Comparison of ENCODE assay signal across 10 mouse cellular contexts in genomic region chr4:33544755-33545576, GRCm38 (mm10).
DNase-seq lines count a peak whose midpoint lies in the region; ATAC-seq lines count a peak whose summit lies in the region.
"Had no signal": no experiment of that assay in that cellular context is flagged by ENCODE, and none has a peak within 500 bp of the region (broad histone marks: within the 10 kb centered on the region; RNA-seq: fewer than 3 reads in every experiment).

No protein-coding gene starts in this region.

- 0 out of 2 replicates have a peak, but pooled peaks have one; percentile 22 for ATAC-seq in kidney, embryonic 15.5 days (replicated peaks; ENCODE audit: low FRiP score)
- ATAC-seq in kidney, embryonic 14.5 days (ENCODE audit: low FRiP score, low TSS enrichment) = no peak
- 0 out of 2 replicates have a peak, but pooled peaks have one; percentile 37 for ATAC-seq in erythroblast, adult 5-6 weeks (replicated peaks; ENCODE audit: low FRiP score, poor library complexity, severe bottlenecking)
- ATAC-seq in midbrain, embryonic 14.5 days (ENCODE audit: low FRiP score, low TSS enrichment) = peak; percentile 50; the same call in 1 of the 2 replicates
- ATAC-seq: inflammation-experienced regulatory T-cells, adult 6 months had no signal

- no peaks in the 10 kb centered on the region for H3K27me3 ChIP-seq in kidney, embryonic 15.5 days
- H3K27me3 ChIP-seq in kidney, embryonic 14.5 days (ENCODE audit: control insufficient read depth, insufficient read depth, low read length) = no peaks in the 10 kb centered on the region
- H3K27me3 ChIP-seq in hindbrain, embryonic 10.5 days (ENCODE audit: insufficient read depth, poor library complexity, severe bottlenecking) = no peaks in the 10 kb centered on the region
- no peaks in the 10 kb centered on the region for H3K27me3 ChIP-seq in midbrain, embryonic 14.5 days (ENCODE audit: control insufficient read depth, insufficient read depth, low read length)

- no peak overlapping the region for H3K9ac ChIP-seq in kidney, embryonic 15.5 days
- H3K9ac ChIP-seq in kidney, embryonic 14.5 days (ENCODE audit: low read depth, low read length) = no peak overlapping the region
- 0 out of 2 replicates have a peak overlapping the region, but pooled peaks have one; percentile 4 for H3K9ac ChIP-seq in midbrain, embryonic 14.5 days (replicated peaks; ENCODE audit: low read length)

- no peak overlapping the region for H3K4me3 ChIP-seq in kidney, embryonic 15.5 days (replicated peaks)
- no peak overlapping the region for H3K4me3 ChIP-seq in kidney, embryonic 14.5 days (ENCODE audit: low read length)
- no peak overlapping the region for H3K4me3 ChIP-seq in hindbrain, embryonic 10.5 days
- H3K4me3 ChIP-seq in midbrain, embryonic 14.5 days (replicated peaks; ENCODE audit: low read depth, low read length) = no peak overlapping the region
- H3K4me3 ChIP-seq: heart, adult 2 months had no signal

- DNase-seq in hindbrain, embryonic 10.5 days (ENCODE audit: low spot score) = no peak
- no peak for DNase-seq in midbrain, embryonic 14.5 days
- no peak for DNase-seq in embryo, embryonic 9.5 days (ENCODE audit: extremely low spot score)
- no peak for DNase-seq in adrenal gland, postnatal 10 days
- no peak for DNase-seq in urinary bladder, postnatal 14 days (ENCODE audit: low spot score)
- DNase-seq: heart, adult 2 months had no signal

- no peak overlapping the region for H3K27ac ChIP-seq in kidney, embryonic 15.5 days
- H3K27ac ChIP-seq in kidney, embryonic 14.5 days (ENCODE audit: low read depth, low read length) = no peak overlapping the region
- peak overlapping the region; percentile 50; the same call in 1 of the 2 replicates for H3K27ac ChIP-seq in hindbrain, embryonic 10.5 days
- H3K27ac ChIP-seq in midbrain, embryonic 14.5 days (replicated peaks; ENCODE audit: low read depth, low read length) = peak overlapping the region; percentile 8; the same call in 1 of the 2 replicates
- H3K27ac ChIP-seq: heart, adult 2 months had no signal

- no peaks in the 10 kb centered on the region for H3K36me3 ChIP-seq in kidney, embryonic 15.5 days
- H3K36me3 ChIP-seq in kidney, embryonic 14.5 days (ENCODE audit: control insufficient read depth, insufficient read depth, low read length) = no peaks in the 10 kb centered on the region
- H3K36me3 ChIP-seq in hindbrain, embryonic 10.5 days = no peaks in the 10 kb centered on the region
- no peaks in the 10 kb centered on the region for H3K36me3 ChIP-seq in midbrain, embryonic 14.5 days (ENCODE audit: control insufficient read depth, insufficient read depth, low read length)

- peak overlapping the region; percentile 23; the same call in 1 of the 2 replicates for H3K4me2 ChIP-seq in kidney, embryonic 15.5 days
- H3K4me2 ChIP-seq in kidney, embryonic 14.5 days (replicated peaks; ENCODE audit: low read depth, low read length) = no peak overlapping the region
- H3K4me2 ChIP-seq in midbrain, embryonic 14.5 days (ENCODE audit: low read length) = peak overlapping the region; percentile 25

- no peaks in the 10 kb centered on the region for H3K9me3 ChIP-seq in kidney, embryonic 15.5 days (replicated peaks)
- no peaks in the 10 kb centered on the region for H3K9me3 ChIP-seq in kidney, embryonic 14.5 days (ENCODE audit: control insufficient read depth, low read length)
- H3K9me3 ChIP-seq in hindbrain, embryonic 10.5 days = no peaks in the 10 kb centered on the region
- no peaks in the 10 kb centered on the region for H3K9me3 ChIP-seq in midbrain, embryonic 14.5 days (ENCODE audit: control insufficient read depth, low read length)

- H3K4me1 ChIP-seq in kidney, embryonic 15.5 days = peaks cover 8% of the 10 kb centered on the region; the same call in 1 of the 2 replicates
- no peaks in the 10 kb centered on the region for H3K4me1 ChIP-seq in kidney, embryonic 14.5 days (ENCODE audit: control insufficient read depth, insufficient read depth, low read length)
- H3K4me1 ChIP-seq in hindbrain, embryonic 10.5 days (replicated peaks) = peaks cover 36% of the 10 kb centered on the region
- peaks cover 18% of the 10 kb centered on the region for H3K4me1 ChIP-seq in midbrain, embryonic 14.5 days (ENCODE audit: control insufficient read depth, insufficient read depth, low read length)

- WGBS in kidney, embryonic 15.5 days = 65% methylated on average over 13 of the region's 13 CpGs
- 70% methylated on average over 13 of the region's 13 CpGs for WGBS in kidney, embryonic 14.5 days
- 66% methylated on average over 13 of the region's 13 CpGs for WGBS in hindbrain, embryonic 10.5 days
- 44% methylated on average over 13 of the region's 13 CpGs for WGBS in midbrain, embryonic 14.5 days

Comparison
In these comparisons a context has a peak if more than half of its experiments do, and no peak if none do; other contexts are left out.
1. H3K27ac ChIP-seq: peak in hindbrain, embryonic 10.5 days (single experiment) and midbrain, embryonic 14.5 days (single experiment); none in kidney, embryonic 15.5 days (single experiment) and kidney, embryonic 14.5 days (single experiment).